Mouse (Mus musculus): ENCODE measurements around the gene Thsd1.

- TF ChIP-seq CTCF (IDR thresholded peaks at IDR 0.05; ENCODE audit: control insufficient read depth, insufficient read depth, insufficient replicate concordance, low read depth, low read length), result no peak
- TF ChIP-seq POLR2A (IDR thresholded peaks at IDR 0.05; ENCODE audit: control insufficient read depth, low read depth, low read length), result no peak
These were observed 38.1 kb downstream of the Thsd1 start for GRCm38 (mm10) chr8:22265194-22265593.

Measured in testis, adult 2 months (tissue).